Mouse (Mus musculus) thymus, postnatal 10 days (tissue): Measurements from ENCODE around the gene Myadm.

Experiments used
- DNase-seq, 2 experiments: peaks; one replicate each; pipeline ENCODE4 v3.0.0; 2021; ENCODE audit warnings: low spot score in 2 of 2

Gene Myadm

GRCm38 (mm10) chr7:3317704-3318103, 28.8 kb downstream of the Myadm start:
- no peak for DNase-seq

- no peak for DNase-seq
Observed at GRCm38 (mm10) chr7:3320856-3321255, 32.0 kb downstream of the Myadm start.

GRCm38 (mm10) chr7:3323826-3324225, 34.9 kb downstream of the Myadm start:
- no peak for DNase-seq

GRCm38 (mm10) chr7:3327961-3328360, 39.1 kb downstream of the Myadm start:
- no peak for DNase-seq

- DNase-seq: peak; percentile 29 to 73
Observed at GRCm38 (mm10) chr7:3329776-3330546, 41.1 kb downstream of the Myadm start.

- no peak for DNase-seq
Observed at GRCm38 (mm10) chr7:3331171-3331570, 42.3 kb downstream of the Myadm start.

GRCm38 (mm10) chr7:3331581-3332223, 42.8 kb downstream of the Myadm start:
- no peak for DNase-seq

GRCm38 (mm10) chr7:3332224-3332615, 43.3 kb downstream of the Myadm start:
- no peak for DNase-seq

- no peak for DNase-seq
Observed at GRCm38 (mm10) chr7:3332619-3333521, 44.0 kb downstream of the Myadm start, which contains the start of gene Cacng7. Cacng7 (plus strand) TSS chr7:3332955.

GRCm38 (mm10) chr7:3333542-3333941, 44.7 kb downstream of the Myadm start:
- no peak for DNase-seq

GRCm38 (mm10) chr7:3336412-3336811, 47.5 kb downstream of the Myadm start:
- no peak for DNase-seq

GRCm38 (mm10) chr7:3338286-3338935, 49.5 kb downstream of the Myadm start:
- no peak for DNase-seq

GRCm38 (mm10) chr7:3339010-3339409, 50.1 kb downstream of the Myadm start:
- DNase-seq: no peak

GRCm38 (mm10) chr7:3343861-3344260, 55.0 kb downstream of the Myadm start:
- no peak for DNase-seq

- no peak for DNase-seq
Observed at GRCm38 (mm10) chr7:3345301-3345700, 56.4 kb downstream of the Myadm start.

GRCm38 (mm10) chr7:3347366-3348287, 58.7 kb downstream of the Myadm start:
- no peak for DNase-seq

- no peak for DNase-seq
Observed at GRCm38 (mm10) chr7:3348326-3348725, 59.4 kb downstream of the Myadm start.

GRCm38 (mm10) chr7:3349775-3350174, 60.9 kb downstream of the Myadm start:
- no peak for DNase-seq
